Mouse (Mus musculus): ENCODE results near the gene Creb3l4.
"Not testable (repeated sequence)": the region's sequence is repeated elsewhere in the genome, so short reads cannot be mapped to it uniquely, and the experiment has no call there.

GRCm38 (mm10) chr3:90252659-90253058 lies 9.3 kb upstream of the Creb3l4 start:
- not testable (repeated sequence) for TF ChIP-seq POLR2A (IDR thresholded peaks at IDR 0.05; ENCODE audit: insufficient read depth, low read length); CTCF (IDR thresholded peaks at IDR 0.05; ENCODE audit: low read depth, low read length); EP300 (IDR thresholded peaks at IDR 0.05; ENCODE audit: insufficient read depth, low read depth, low read length)
